Mouse (Mus musculus) layer of hippocampus, postnatal 14 days (tissue): ENCODE measurements around the gene Syk. TPM values are rescaled to one million over a fixed set of nuclear protein-coding genes. Genes with fewer than 3 reads are reported as not detected.

Source experiments
- DNase-seq, 2 experiments: peaks; one replicate each; pipeline ENCODE4 v3.0.0; 2021 to 2022; ENCODE audit warnings: low spot score in 2 of 2, mixed read lengths in 1 of 2
- long read RNA-seq, 2 experiments: library from polyadenylated mRNA; stranded (forward); transcript quantifications; one replicate each; pipeline ENCODE4 v2.0.0; 2021
- total RNA-seq, 2 experiments: library from RNA; stranded (reverse); gene quantifications; 2 replicates each; pipeline ENCODE4 v1.2.3; 2021

Syk gene
- 1 to 10 TPM; 4.7 to 5.6 TPM for total RNA-seq
- long read RNA-seq, experiment 1, full-length matches to known transcripts, result 2 of 6 reads
- long read RNA-seq, experiment 1, partial matches to known transcripts, result 0 of 6 reads
- long read RNA-seq, experiment 1, other reads (novel, unspliced or antisense), result 4 of 6 reads
- long read RNA-seq, experiment 2, full-length matches to known transcripts, result 3 of 8 reads
- long read RNA-seq, experiment 2, partial matches to known transcripts, result 0 of 8 reads
- long read RNA-seq, experiment 2, other reads (novel, unspliced or antisense), result 5 of 8 reads

DNA sequence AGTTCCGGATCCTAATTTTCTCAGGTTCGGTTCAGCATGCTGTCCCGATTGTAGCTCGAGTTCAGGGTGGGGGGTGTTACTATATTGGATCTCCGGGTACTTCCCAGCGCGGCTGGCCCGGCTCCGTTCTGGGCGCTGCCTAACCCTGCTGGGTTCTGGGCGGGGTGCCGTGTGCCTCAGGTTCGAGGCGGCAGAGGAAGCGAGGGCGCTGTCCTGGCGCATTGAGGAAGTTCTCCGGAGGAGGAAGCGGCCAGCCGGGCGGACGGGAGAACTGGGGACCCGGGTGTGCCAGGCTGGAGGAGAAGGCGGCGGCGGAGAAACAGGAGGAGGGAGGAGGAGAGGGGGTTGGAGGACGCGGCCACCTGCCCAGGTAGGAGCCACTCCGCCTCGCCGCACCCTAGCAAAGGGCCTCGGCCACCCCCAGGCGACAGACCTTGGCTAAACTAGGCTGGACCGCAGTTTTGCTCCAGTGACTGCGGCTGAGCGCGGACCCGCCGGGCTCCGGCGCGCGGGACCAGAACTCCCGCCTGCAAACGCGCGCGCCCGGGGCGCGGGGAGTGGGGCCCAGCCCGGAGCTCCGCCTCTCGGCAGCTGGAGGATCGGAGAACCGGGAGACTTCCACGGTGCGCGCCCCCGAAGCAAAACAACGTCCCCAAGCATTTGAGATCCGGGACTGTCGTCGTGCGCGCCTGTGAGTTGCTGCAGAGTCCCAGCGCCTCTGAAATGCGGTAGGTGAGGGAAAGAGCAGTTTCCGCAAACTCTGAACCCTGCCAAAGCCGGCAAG, at the start of gene Syk:
Syk (plus strand) TSS at position 296 of the 784 bp plus-strand sequence.
- DNase-seq, result peak in 1 of 2 experiments; percentile 51

DNA sequence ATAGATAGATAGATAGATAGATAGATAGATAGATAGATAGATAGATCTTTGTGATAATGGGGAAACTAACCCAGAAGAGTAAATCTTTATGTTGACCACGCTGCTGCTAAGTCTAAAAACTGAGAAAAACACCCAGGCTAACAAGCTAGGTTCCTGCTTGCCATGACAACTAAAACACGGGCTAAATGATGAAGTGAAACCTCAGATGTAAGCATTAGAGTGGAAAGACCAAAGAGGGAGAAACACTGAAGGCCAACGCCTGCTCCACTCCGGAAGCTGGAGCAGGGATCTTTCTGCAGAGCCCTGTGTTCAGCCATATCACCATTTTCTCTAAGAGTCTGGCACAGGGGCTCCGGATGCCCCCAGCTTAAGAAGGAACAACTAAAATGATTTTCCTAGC, 49.3 kb upstream of the Syk start:
- DNase-seq, result no peak

DNA sequence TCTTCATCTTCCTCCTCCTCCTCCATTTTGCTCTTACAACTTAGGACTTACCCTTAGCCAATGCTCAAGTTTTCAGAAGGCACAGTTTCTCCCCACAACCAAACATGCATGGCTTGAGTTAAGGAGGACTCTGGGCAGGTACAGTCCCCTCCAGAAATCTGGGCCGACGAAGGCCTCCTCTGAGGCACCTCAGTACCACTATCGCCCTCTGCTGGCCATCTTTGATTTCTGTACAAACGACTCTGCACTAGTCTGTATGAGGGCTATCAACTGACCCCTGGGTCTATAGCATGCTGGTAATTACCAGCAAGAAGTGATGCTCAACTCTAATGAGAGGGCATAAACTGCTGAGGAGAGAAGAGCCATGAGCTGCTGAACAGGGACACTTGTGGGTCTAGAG, 47.4 kb upstream of the Syk start:
- DNase-seq, result peak in 1 of 2 experiments; percentile 31

DNA sequence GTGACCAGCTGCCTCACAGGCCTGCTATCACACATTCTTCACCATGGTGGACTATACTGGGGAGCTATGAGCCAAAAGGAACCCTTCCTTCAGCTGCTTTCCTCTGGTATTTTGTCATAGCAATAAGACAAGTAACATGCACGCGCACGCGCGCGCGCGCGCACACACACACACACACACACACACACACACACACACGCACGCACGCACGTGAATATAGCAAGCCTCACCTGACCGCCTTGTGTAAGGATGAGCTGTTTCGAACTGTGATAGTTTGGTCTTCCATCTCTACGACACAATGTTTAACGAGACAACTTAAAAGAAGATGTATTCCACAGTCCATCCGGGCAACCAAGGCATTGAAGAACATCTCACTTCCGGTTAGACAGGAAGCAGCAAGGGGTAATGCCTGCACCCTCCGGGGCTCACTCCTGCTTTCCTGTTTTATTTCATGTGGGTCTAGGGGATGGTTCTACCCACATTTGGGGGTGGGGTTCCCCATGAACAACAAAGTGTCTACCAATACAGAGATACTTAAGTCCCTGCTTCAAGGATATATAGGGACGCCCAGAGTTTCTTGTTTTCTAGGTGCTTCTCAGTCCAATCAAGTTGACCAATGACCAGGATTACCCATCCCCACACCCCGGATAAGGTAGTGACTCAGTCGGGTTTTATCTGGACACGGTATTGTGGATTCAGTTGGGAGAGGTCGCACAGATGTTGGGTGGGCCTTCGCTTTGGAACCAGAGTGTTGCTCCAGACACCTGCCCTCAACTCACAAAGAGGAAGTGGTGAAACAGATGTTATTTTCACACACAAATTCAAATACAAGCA, 45.0 kb upstream of the Syk start:
- DNase-seq, result no peak

DNA sequence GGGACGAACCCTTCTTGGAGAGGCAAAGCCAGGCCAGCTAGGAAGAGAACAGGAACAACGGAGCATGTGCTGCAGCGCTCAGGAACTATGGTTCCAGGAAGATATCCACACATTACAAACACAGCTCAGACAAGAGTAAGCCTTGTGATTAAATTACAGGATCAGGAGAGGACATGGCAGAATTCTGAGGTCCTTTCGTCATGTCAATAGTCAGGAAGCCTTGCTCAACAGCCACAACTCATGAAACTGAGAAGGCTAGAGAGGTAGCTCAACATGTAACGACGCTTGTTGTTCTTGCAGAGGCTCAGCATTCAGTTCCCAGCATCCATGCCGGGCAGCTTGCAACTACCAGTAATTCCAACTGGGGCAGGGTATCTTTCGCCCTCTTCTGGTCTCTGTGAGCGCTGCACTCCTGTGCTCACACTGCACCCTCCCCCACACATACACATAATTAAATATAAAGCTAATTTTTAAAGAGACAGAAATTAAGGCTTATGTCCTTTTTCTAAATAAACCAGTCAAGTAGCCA, 44.3 kb upstream of the Syk start:
- no peak for DNase-seq

DNA sequence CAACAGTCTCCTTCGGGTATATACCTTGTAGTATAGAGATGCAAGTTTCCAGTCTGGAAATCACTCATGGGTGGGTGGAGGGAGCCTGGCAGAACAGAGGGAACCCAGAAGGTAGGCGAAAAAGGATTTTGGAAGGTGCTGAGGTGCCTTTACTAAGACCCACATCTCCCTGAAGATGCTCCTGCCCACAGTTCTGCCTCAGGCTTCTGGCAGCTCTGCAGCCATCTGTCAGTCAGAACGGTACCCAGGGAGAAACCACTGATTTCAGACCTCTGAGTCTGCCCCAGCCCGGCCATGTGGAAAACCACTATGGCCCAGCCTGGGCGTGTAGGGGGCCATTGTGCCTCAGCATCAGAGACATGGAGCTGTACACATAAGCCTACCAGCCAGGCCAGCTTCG, 43.5 kb upstream of the Syk start:
- DNase-seq, result no peak

DNA sequence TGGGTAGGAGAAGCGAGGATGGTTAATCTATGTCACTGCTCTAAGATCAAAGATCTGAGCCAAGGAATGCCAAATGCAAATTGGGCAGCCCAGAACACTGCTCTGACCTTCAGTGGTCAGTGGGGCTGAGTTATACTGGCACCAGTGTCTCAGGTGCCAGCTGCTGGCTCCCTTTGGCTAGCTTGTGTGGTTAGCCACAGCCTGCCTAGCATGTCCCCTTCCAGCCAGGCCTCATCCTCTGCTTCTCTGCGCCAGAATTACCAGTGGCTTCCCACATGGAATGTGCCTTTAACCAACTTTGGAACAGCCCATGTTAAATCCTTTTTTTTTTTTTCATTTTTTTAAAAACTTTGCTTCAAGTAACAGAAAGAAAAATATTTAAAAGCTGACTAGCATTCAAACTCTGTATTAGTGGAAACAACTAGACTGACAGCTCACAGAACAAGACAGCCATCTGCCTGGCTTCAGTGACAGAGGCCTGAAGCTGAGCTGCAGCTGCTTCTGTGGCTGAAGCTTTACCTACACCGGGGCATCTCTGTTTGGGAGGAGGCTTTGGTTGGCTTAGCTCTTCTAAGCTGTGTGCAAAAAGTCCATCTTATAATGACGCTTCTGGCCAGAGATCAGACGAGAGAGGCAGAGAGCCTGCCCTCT, 41.5 kb upstream of the Syk start:
- no peak for DNase-seq

DNA sequence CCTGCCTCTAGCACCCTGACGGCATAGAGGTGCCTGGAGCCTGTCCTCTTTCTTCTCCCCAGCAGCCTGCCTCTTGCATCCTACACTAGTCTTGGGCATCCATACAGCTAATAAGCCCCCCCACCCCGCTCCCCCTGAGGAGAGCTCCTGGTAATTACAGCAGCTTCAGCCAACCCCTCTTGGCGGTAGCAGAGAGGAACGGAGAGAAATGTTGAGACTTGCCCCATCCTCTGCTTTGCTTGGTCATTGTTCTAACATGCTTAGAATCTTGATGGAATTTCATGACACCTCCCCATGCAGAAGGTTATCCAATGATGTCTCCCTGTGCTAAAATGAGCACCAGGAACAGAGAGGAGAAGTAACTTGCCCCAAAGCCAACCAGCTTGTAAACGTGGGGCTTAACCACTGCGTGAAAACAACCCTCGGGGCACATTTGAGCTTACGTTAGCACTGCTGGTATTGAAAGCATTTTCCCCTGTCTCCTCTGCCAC, 40.9 kb upstream of the Syk start:
- DNase-seq, result no peak

DNA sequence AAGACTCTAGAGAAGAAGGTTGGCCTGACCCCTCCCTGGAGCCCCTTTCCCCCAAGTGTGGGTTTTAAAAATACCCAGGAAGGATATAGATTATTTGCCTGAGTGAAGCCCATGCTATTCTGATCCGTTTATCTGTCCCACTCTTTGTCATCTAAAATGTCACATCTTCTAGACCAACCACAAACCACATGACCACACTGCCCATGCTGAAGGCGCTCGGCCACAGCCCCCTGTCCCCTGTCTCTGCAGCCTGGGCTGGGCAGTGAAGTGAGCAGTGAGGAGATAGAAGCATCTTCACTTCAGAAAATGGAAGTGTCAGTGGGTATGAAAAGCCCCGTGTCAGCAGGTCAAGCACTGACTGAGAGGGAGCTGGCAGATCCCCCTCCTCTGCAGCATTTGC, 40.3 kb upstream of the Syk start:
- DNase-seq, result no peak

DNA sequence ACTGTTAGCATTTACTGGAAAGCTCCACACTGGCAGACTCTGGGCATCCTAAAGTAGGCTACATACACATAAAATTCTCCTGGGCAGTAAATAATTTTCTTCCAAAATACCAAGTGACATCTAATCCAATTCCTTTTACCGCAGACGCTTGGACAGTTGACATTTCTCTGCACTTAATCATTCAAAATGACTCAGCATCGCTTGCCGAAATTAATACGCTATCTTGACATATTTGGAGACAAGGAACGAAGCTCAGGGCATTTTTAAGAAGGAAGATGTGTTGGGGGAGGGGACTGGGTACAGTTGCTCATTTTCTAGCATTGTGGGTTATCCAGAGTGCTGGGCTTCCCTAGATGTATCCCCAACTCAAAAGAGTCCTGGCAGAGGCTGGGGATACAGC, 36.7 kb upstream of the Syk start:
- DNase-seq, result no peak

DNA sequence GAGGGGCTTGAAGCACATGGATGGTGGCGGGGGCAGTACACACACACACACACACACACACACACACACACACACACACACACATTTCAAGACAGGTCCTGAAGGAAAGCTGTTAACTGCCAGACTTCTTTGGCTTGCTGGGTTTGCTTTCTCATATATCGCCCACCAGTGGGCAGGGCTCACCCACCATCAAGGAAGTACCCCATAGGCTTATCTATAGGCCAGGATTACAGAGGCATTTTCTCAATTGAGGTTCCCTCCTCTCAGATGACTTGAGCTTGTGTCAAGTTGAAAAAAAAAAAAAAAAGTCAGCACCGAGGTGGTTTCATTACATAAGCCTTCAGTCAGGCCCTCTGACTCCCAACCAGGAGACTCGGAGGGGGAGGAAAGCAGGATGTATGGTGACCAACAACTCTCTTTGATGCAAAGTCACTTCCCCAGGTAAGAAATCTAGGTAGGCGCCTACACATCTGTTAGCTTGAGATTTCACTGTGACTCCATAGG, 32.2 kb upstream of the Syk start:
- no peak for DNase-seq

DNA sequence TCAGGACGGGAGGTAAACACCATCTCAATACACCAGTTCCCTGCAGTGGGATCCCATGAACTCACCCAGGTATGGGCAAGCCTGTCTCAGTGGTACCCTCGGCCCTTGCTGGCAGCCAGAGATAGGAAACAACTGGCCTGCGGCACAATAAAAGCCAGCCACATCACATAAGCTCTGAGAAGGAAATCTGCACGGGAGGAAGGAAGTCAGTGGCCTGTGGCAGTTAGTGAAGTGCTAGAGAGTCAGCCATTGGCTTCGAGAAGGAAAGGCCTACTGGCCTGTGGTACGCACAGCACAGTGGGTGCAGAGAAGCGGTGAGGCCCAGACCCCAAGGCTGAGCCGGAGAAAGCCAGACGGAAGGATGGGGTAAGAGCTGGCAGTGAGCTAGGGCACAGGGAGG, 31.7 kb upstream of the Syk start:
- DNase-seq, result no peak

DNA sequence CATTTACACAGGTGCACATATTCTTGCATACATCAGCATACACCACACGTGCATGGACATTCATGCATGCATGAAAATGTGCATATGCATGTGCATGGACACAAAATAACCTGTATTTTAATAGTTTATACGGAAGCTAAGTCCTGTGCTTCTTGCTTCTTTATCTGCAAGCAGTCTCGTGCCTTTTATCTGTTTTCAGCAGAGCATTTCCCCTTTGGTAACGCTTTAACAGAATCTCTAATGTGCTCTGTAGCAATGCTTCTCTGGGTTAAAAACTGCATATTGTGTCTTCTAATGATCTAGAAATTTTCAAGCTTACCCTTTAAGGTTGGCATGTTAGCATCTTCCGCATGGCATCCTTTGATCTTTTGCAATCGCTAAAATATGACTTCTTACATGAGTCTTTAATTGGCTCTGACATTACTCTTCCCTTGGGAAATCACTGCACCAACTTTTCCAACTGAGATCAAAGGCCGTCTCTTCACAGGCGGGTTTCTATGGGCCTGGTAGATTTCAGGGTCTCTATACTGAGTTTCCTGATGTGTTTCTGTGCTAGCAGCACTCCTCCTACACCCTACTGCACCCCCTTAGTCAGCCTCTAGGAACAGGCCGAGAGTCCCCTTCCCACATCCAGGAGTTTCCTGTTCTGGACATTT, 30.0 kb upstream of the Syk start:
- no peak for DNase-seq

DNA sequence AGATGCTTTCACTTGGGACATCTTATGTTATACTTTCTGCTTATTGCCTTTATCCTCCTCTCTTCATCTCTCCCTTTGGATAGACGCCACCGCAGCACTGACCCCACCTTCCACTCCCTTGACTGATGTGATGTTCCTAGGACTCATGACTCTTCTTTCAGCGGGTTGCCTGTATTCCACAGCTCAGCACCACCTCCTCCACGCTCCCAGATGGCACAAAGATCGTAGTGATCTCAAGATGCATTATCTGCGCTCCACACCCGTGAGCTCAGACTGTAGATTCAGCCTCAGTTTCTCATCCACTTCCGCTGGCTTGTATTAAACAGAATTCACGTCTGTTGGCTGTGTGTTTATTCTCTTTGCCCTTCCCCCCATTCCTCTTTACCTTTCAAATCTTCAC, 28.3 kb upstream of the Syk start:
- DNase-seq, result no peak

DNA sequence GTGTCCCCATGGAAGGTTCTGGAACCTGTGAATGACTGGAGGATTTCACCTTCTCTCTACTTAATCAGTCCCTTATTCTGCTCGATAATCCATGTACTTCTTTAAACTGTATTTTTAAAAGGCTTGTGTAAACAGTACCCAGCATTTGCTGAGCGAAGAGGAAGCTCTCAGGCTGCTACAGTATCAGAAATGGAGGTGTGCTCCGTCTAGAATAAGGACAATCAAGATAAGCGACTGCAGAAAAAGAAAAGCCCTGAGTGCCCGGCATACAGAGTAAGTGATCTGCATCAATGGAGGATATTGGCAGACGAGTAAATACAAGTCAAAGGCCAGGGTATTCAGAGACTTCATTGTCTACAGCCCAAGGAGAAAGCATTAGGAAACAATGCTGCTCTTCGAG, 25.6 kb upstream of the Syk start:
- no peak for DNase-seq

DNA sequence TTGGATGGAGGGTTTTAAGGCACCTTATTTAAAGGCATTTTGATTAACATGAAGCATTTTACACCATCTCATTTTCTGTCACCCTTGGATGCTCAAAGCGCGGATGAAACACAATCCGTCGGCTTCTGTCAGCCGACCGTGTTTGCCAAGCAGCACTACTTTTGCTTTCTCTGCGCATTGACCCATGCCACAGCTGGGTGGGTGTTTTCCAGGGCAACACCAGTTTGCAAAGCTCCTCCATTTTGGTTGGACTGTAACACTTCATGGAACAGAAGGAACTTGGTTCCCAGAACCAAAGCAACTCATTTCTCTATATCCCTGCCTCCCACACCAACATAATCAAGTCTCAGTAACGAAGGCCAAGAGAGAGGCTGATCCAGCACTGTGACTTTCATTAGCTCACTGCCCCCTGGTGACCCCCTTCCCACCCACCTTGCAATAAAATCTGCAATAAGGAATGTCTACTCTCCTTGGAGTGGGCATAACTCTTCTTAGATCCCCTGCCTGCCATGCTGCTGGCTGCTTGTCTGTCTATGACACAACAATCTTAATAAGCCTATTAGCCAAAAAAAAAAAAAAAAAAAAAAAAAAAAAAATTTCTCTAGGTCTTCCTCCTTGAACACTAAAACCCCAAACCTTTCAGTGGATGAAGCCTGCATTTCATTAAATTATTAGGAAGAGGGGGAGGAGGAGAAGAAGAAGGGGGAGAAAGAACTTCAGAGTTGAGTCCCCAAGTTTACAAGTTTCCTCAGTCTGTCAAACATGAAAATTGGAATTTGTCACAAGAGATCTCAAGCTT, 21.4 kb upstream of the Syk start:
- no peak for DNase-seq

DNA sequence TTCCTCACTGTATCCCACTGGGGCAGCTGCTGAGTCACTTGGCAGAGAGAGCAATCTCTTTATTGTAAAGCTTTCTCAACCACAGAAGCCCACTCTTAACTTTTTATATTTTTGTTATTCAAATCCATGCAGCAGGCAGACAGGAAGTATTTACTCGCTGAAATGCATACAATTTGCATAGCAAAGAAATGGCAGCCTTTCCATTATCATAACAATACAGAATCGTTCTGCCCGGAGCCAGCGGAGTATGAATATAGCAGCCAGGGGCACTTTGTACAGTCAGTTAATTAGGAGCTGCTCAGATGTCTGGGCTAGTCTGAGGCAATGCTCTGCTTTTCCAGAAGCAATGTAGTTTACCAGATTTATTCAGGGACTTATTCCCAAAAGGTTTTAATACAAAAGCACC, 20.8 kb upstream of the Syk start:
- no peak for DNase-seq

DNA sequence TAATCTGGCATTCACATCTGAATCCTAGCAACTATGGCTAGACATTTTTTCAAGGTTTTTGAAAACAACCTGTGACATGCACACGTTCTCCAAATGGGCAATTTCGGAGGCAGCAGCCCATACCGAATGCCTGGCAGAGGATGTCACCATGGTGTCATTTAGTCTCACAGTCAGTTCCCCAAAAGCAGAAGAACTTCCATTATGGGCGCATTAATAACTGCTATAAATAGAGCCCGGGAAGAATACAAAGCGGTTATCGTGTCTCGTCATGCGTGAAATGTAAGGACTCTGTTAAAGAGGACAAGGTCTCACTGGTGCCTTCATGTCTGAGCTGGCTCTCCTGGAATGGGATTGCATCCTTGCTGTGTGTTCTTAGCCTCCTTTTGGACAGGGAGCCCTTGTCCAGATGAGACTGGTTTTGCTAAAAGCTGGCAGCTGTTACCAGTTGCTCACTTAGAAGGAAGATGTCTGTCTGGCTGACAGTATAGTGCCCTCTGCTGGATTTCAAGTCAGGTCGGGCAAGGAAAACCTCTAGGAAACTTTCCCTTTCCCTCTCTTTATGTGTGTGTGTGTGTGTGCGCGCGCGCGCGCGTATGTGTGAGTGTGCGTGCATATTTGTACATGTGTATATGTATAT, 17.8 kb upstream of the Syk start:
- peak in 1 of 2 experiments; percentile 54 for DNase-seq

DNA sequence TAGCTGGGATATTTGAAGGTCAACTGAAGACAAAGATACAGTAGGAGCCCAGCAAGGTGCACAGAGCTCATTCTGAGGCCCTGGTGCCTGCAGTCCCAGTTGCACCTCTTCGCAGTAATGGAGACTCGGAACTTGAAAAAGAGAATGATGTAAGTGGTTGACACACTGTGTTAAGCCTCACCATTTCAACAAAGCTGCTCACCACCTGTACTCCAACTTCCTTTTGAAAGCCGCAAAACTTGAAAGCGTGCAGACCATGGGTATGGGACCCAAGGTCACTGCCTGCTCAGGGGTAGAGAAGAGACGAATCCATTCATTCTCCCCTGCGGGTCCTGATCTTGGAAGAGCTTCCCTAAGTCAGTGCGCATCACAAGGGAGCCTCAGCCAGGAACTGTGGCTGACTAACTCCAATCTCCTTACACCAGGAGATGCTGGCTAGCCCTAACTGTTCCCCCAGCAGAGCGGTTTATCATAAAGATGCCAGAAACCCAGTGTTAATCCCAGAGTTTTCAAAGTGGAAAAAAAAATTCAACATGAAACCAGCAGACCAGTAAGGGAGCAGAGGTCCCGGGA, 16.7 kb upstream of the Syk start:
- no peak for DNase-seq
